Mouse (Mus musculus): Measurements from ENCODE around the gene Rhobtb3. TPM values are rescaled to one million over a fixed set of nuclear protein-coding genes. Genes with fewer than 3 reads are reported as not detected.
"Not testable (repeated sequence)": the region's sequence is repeated elsewhere in the genome, so short reads cannot be mapped to it uniquely, and the experiment has no call there.

Gene Rhobtb3
- polyA plus RNA-seq, 1 experiment from 2014 or later = 39.8 TPM

GRCm38 (mm10) chr13:75839719-75840481 lies 103.8 kb downstream of the Rhobtb3 start, which contains the start of gene Glrx:
TSS of gene Glrx (plus strand) at chr13:75839868.
- Histone ChIP-seq H3K4me1 (replicated peaks) (peaks cover 55% of the 10 kb centered on the region), H3K9me3 (no peaks in the 10 kb centered on the region), H3K36me3 (no peaks in the 10 kb centered on the region), H3K4me3 (peak within 1 kb of the TSS; percentile 62), H3K27me3 (ENCODE audit: insufficient read depth, poor library complexity, severe bottlenecking) (no peaks in the 10 kb centered on the region), H3K27ac (peak within 1 kb of the TSS; percentile 85)
- under 1% methylated on average over 12 of the region's 12 CpGs for WGBS
- peak; percentile 64 for DNase-seq (ENCODE audit: low spot score)

GRCm38 (mm10) chr13:75838506-75838905 lies 105.2 kb downstream of the Rhobtb3 start:
- H3K4me3 ChIP-seq = no peak overlapping the region
- H3K9me3 ChIP-seq = no peaks in the 10 kb centered on the region
- no peaks in the 10 kb centered on the region for H3K27me3 ChIP-seq (ENCODE audit: insufficient read depth, poor library complexity, severe bottlenecking)
- H3K4me1 ChIP-seq (replicated peaks) = peaks cover 47% of the 10 kb centered on the region
- H3K27ac ChIP-seq = 0 out of 2 replicates have a peak overlapping the region, but pooled peaks have one; percentile 9
- H3K36me3 ChIP-seq = no peaks in the 10 kb centered on the region
- 93% methylated on average over 4 of the region's 4 CpGs for WGBS
- DNase-seq (ENCODE audit: low spot score) = no peak

- H3K9me3 ChIP-seq = no peaks in the 10 kb centered on the region
- DNase-seq (ENCODE audit: low spot score) = no peak
- 64% methylated on average over 2 of the region's 2 CpGs for WGBS
- H3K27me3 ChIP-seq (ENCODE audit: insufficient read depth, poor library complexity, severe bottlenecking) = no peaks in the 10 kb centered on the region
- no peaks in the 10 kb centered on the region for H3K36me3 ChIP-seq
- no peak overlapping the region for H3K4me3 ChIP-seq
- H3K4me1 ChIP-seq (replicated peaks) = peaks cover 18% of the 10 kb centered on the region
- H3K27ac ChIP-seq = no peak overlapping the region
These were observed 108.3 kb downstream of the Rhobtb3 start for GRCm38 (mm10) chr13:75835461-75835860.

GRCm38 (mm10) chr13:75833499-75833898 lies 110.2 kb downstream of the Rhobtb3 start:
- no peaks in the 10 kb centered on the region for H3K4me1 ChIP-seq (replicated peaks)
- no peaks in the 10 kb centered on the region for H3K36me3 ChIP-seq
- no peaks in the 10 kb centered on the region for H3K27me3 ChIP-seq (ENCODE audit: insufficient read depth, poor library complexity, severe bottlenecking)
- DNase-seq (ENCODE audit: low spot score) = no peak
- no peak overlapping the region for H3K27ac ChIP-seq
- H3K4me3 ChIP-seq = no peak overlapping the region
- H3K9me3 ChIP-seq = no peaks in the 10 kb centered on the region

- Histone ChIP-seq H3K36me3 (no peaks in the 10 kb centered on the region), H3K27ac (no peak overlapping the region), H3K4me3 (no peak overlapping the region), H3K4me1 (replicated peaks) (no peaks in the 10 kb centered on the region), H3K9me3 (no peaks in the 10 kb centered on the region), H3K27me3 (ENCODE audit: insufficient read depth, poor library complexity, severe bottlenecking) (no peaks in the 10 kb centered on the region)
- no peak for DNase-seq (ENCODE audit: low spot score)
These were observed 111.0 kb downstream of the Rhobtb3 start for GRCm38 (mm10) chr13:75832697-75833096.

GRCm38 (mm10) chr13:75831710-75832109 lies 112.0 kb downstream of the Rhobtb3 start:
- no peak for DNase-seq (ENCODE audit: low spot score)
- 79% methylated on average over 6 of the region's 6 CpGs for WGBS
- no peak overlapping the region for H3K27ac ChIP-seq
- no peaks in the 10 kb centered on the region for H3K36me3 ChIP-seq
- H3K27me3 ChIP-seq (ENCODE audit: insufficient read depth, poor library complexity, severe bottlenecking) = no peaks in the 10 kb centered on the region
- H3K9me3 ChIP-seq = no peaks in the 10 kb centered on the region
- no peaks in the 10 kb centered on the region for H3K4me1 ChIP-seq (replicated peaks)
- no peak overlapping the region for H3K4me3 ChIP-seq

DNA sequence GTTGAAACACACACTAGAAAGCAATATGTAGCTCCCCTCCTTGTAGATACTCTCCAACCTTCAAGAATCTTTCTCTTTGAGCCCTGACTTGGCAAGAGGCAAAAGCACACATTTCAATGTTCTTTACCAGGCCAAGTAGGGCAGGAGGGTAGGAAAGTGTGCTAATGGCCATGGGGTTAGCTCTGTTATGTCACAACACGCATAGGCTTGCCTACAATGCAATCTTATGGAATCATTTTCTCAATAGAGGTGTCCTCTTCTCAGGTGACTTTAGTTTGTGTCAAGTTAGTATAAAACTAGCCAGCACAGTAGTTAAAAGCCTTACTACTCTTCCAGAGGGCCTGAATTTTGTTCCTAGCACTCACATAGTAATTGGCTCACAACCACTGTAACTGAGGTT lies 113.0 kb downstream of the Rhobtb3 start:
- H3K9me3 ChIP-seq = no peaks in the 10 kb centered on the region
- H3K4me1 ChIP-seq (replicated peaks) = no peaks in the 10 kb centered on the region

DNA sequence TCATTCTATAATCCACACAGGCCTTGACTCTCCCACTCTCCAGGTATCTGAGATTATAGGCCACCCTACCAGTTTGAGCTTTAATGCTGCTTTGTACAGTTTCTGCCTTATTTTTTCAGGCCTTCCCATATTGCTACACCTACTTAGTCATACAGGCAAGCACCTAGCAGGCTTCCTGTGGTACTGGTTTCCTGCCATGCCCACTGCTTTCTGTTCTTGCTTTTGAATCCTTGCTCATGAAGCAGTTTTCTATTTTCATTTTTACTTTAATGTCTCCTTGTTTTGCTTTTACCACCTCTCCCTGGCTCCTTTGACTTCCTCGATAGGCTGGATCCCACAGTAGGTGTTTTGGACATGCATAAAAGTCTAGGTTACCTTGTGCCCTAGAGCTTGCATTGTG lies 118.3 kb downstream of the Rhobtb3 start:
- Histone ChIP-seq H3K36me3 (no peaks in the 10 kb centered on the region), H3K4me3 (no peak overlapping the region), H3K27ac (no peak overlapping the region), H3K4me1 (replicated peaks) (no peaks in the 10 kb centered on the region), H3K9me3 (no peaks in the 10 kb centered on the region), H3K27me3 (ENCODE audit: insufficient read depth, poor library complexity, severe bottlenecking) (no peaks in the 10 kb centered on the region)
- WGBS = 93% methylated on average over 1 of the region's 1 CpGs
- DNase-seq (ENCODE audit: low spot score) = no peak

More for the DNA sequence above, 113.0 kb downstream of the Rhobtb3 start:
- Histone ChIP-seq H3K36me3 (no peaks in the 10 kb centered on the region), H3K4me3 (no peak overlapping the region), H3K27me3 (ENCODE audit: insufficient read depth, poor library complexity, severe bottlenecking) (no peaks in the 10 kb centered on the region), H3K27ac (no peak overlapping the region)
- WGBS = 83% methylated on average over 1 of the region's 1 CpGs
- DNase-seq (ENCODE audit: low spot score) = no peak

DNA sequence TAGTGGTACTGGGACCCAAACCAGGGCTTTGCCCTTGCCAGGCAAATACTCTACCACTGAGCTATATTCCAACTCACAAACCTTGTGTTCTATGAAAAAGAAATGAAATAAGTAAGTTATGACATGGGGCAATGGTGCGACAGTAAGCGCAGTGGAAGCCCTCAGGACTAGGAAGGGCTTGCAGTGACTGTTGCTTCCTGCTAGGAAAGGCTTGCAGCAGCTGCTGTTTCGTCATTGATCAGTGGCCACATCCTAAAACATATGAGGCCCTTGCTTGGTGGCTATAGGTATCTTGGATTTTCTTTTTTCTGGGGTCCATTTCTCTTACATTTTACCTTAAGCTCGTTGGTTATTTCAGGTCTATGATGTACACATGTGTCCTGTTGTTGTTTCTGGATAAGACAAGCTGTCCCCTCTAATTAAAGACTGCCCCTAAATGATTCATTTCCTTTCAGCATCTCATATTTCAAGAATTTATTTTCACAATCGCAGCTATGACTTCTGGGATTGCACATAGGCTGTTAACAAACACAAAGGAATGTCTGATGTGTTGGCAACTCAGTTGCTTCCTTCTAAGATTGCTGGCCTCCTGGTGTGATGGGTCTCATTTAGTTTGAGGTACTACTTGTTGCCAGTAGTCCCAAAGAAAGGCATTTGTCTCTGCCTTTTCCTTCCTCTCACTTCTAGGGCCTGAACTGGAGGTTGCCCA lies 119.0 kb downstream of the Rhobtb3 start:
- WGBS = 82% methylated on average over 5 of the region's 5 CpGs
- Histone ChIP-seq H3K27me3 (ENCODE audit: insufficient read depth, poor library complexity, severe bottlenecking) (no peaks in the 10 kb centered on the region), H3K9me3 (no peaks in the 10 kb centered on the region), H3K36me3 (no peaks in the 10 kb centered on the region), H3K27ac (no peak overlapping the region), H3K4me1 (replicated peaks) (no peaks in the 10 kb centered on the region), H3K4me3 (no peak overlapping the region)
- no peak for DNase-seq (ENCODE audit: low spot score)

DNA sequence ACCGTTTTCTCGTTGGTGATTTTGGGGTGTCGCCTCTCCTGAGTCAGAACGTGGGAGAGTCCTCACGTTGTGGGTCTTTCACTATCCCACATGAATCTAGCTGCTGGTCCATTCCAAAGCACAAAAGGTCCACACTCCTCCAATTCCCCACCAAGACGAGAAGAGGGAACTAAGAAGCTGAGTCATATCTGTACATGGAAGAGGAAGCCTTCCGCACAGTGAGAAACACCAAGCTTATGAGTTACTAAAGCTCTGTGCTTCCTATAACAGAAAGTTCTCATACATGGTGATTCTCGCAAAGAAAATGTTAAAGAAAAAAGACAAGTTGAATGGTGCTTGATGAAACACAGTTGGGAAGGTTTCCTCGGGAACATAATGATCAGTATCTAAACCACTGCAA lies 120.5 kb downstream of the Rhobtb3 start:
- no peak for DNase-seq (ENCODE audit: low spot score)
- 92% methylated on average over 9 of the region's 9 CpGs for WGBS
- H3K27ac ChIP-seq = no peak overlapping the region

GRCm38 (mm10) chr13:75822366-75822765 lies 121.4 kb downstream of the Rhobtb3 start:
- not testable (repeated sequence) for H3K4me1 ChIP-seq (replicated peaks); H3K27ac ChIP-seq; DNase-seq (ENCODE audit: low spot score); H3K36me3 ChIP-seq; H3K4me3 ChIP-seq; H3K27me3 ChIP-seq (ENCODE audit: insufficient read depth, poor library complexity, severe bottlenecking); H3K9me3 ChIP-seq
- whole genome bisulfite sequencing = 83% methylated on average over 4 of the region's 4 CpGs

More for the DNA sequence above, 120.5 kb downstream of the Rhobtb3 start:
- no peaks in the 10 kb centered on the region for H3K27me3 ChIP-seq (ENCODE audit: insufficient read depth, poor library complexity, severe bottlenecking)
- H3K9me3 ChIP-seq = no peaks in the 10 kb centered on the region
- H3K4me3 ChIP-seq = no peak overlapping the region
- no peaks in the 10 kb centered on the region for H3K4me1 ChIP-seq (replicated peaks)
- no peaks in the 10 kb centered on the region for H3K36me3 ChIP-seq

DNA sequence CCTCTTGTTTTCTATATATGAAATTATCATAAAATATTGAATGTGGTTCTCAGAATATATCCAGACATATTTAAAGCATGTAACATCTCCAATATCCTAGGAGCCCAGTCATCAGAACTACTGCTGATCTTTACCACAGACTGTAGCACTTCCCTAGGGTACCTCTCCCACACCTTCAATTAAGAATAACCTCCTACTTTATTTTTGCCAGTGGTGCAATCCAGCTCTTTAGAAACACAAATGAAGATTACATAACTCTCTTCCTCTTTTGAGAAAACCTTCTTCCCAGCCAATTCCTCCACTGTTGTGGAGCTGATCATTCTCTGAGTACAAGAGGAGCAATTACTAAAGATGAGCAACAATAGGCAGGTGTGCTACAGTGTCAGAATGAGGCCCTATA lies 123.8 kb downstream of the Rhobtb3 start:
- Histone ChIP-seq H3K4me3 (no peak overlapping the region), H3K4me1 (replicated peaks) (no peaks in the 10 kb centered on the region), H3K9me3 (no peaks in the 10 kb centered on the region), H3K27ac (no peak overlapping the region), H3K27me3 (ENCODE audit: insufficient read depth, poor library complexity, severe bottlenecking) (no peaks in the 10 kb centered on the region), H3K36me3 (no peaks in the 10 kb centered on the region)
- DNase-seq (ENCODE audit: low spot score) = no peak
